Mouse (Mus musculus) bone marrow, adult 2 months (tissue): Measurements from ENCODE around the gene Nav2. TPM values are rescaled to one million over a fixed set of nuclear protein-coding genes. Genes with fewer than 3 reads are reported as not detected.
A peak's percentile ranks its signal among the peaks of the same experiment; 100 is the strongest.

Source experiments
- H3K27ac ChIP-seq: fragments of 200-500 bp; 2 replicates; pipeline ENCODE4 v1.5.1; 2012; ENCODE audit warnings: low read depth, mild to moderate bottlenecking, control low read depth, inconsistent platforms, low read length; ENCODE audit not compliant: control insufficient read depth, poor library complexity, insufficient read depth
- H3K4me1 ChIP-seq: fragments of 200-500 bp; 2 replicates; pipeline ENCODE4 v1.6.1; 2011; ENCODE audit warnings: low read length; ENCODE audit not compliant: control insufficient read depth, insufficient read depth
- H3K4me3 ChIP-seq: fragments of 200-500 bp; replicated peaks from 2 replicates; pipeline ENCODE3; 2011; ENCODE audit warnings: mild to moderate bottlenecking, low read depth, low read length, control low read depth; ENCODE audit not compliant: control insufficient read depth
- CTCF ChIP-seq: fragments of 200-500 bp; IDR thresholded peaks from 2 replicates; pipeline ENCODE4 v1.5.1; 2011; ENCODE audit warnings: low read length, control low read depth; ENCODE audit not compliant: control insufficient read depth, insufficient read depth
- POLR2A ChIP-seq: fragments of 200-500 bp; IDR thresholded peaks from 2 replicates; pipeline ENCODE4 v1.6.1; 2011; ENCODE audit warnings: low read depth, mild to moderate bottlenecking, control low read depth, low read length, borderline replicate concordance; ENCODE audit not compliant: control insufficient read depth
- WGBS: fragments of 180-500 bp; shearing (Covaris S2); methylation state at CpG from one replicate; pipeline ENCODE4 v1.1.7; 2018; 5-methylcytosine and 5-hydroxymethylcytosine counted together
- polyA plus RNA-seq: library from polyadenylated mRNA; stranded (reverse); fragments of >200 nt; gene quantifications from 2 replicates; pipeline ENCODE4 v1.2.4, GENCODE M21; 2011; ENCODE audit warnings: low replicate concordance; ENCODE audit not compliant: missing spikeins, insufficient read depth, insufficient read length

Nav2 gene
- polyA plus RNA-seq, 1 experiment, result 8.5 TPM

DNA sequence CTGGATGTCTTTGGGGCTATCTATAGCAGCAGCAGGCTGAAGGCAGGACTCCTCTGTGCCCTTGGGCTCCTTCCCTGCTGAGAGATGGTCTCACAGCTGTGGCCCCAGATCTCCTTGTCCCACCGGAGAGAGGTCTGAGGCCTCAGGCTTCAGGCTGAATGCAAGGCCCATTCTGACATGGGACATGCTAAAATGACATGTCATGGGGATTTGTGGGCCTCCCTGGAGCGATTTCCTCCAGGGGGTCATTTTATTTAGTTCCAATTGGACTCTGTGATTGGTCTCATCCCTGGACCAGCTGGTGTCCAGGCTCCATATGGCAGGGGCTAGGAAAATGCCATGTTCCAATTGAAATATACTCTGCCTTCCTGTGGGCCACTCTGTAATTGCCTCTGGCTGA is 197.0 kb downstream of the Nav2 start:
- Histone ChIP-seq H3K4me1 (no peaks in the 10 kb centered on the region), H3K27ac (no peak overlapping the region), H3K4me3 (no peak overlapping the region)
- TF ChIP-seq CTCF, result no peak
- no peak for TF ChIP-seq POLR2A
- WGBS, result 76% methylated on average over 2 of the region's 2 CpGs

DNA sequence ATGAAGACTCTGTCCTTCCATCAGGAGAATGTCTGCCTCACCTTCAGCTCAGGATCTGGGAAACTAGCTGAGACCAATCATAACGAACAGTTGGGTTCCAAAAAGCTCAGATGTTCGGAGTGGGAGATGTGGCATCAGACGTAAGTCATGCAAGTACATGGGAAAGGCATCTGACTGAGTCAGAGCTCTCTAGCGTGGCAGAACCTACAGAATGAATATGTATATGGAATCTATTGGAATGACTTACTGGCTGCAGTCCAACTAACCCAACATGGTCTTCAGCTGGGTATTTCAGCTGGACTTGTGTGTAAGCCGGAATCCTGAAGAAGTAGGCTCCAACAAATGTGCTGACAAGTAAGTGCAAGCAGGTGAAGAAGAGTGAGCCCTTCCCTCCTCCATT is 199.6 kb downstream of the Nav2 start:
- TF ChIP-seq POLR2A (no peak), CTCF (no peak)
- Histone ChIP-seq H3K4me3 (no peak overlapping the region), H3K27ac (no peak overlapping the region), H3K4me1 (no peaks in the 10 kb centered on the region)
- WGBS, result 80% methylated on average over 5 of the region's 5 CpGs

DNA sequence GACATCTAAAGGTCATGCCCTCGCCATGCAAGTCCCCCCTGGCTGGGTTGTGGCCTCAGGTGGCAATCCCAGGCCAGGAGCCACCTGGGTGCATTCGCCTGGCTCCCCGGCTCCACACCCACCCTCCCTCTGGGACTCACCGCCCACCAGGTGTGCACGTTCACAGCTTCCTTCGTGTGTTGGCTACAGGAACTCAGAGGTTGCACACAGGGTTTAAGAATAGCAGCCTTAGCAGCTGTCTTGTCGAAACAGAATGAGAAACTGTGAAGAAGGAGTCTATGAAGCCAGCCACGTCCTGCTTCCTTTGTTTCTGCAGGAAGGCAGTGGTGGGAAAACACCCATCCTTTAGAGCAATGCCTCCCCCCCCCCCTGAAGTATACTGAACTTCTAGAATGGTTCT is 210.5 kb downstream of the Nav2 start:
- Histone ChIP-seq H3K4me3 (no peak overlapping the region), H3K4me1 (no peaks in the 10 kb centered on the region), H3K27ac (no peak overlapping the region)
- 34% methylated on average over 8 of the region's 8 CpGs for WGBS
- TF ChIP-seq POLR2A (no peak), CTCF (no peak)

DNA sequence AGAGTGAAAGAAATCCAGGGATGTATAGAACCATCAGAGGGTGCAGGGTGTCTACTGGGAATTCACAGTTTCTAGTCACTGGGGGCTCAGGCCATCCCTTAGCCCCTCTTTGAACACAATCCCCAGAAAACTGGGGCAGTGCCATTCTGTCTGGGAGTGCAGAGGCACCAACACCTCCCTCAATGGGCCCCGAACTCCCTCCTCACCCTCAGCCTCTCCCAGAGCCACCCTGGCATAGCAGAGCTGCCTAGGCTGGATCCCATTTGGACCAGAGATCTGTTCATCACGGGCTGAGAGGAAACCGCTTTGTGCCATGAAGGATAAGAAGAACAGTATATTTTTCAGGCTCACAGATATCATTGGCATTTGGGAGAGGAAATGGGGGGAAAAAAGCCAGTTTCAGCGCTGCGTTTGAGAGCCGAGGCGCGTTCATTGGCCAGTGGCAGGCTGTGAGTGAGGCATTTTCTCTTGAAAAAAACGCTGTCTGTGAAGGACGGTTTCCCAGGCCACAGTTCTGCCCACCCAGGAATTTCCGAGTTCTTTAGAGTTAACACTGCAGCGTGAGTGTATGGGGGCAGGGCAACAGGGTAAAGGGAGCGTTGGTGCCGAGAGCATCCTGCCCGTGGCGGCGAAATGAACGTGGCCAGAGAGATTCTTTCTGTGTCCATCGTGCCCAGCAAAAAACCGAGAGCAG is 211.4 kb downstream of the Nav2 start:
- Histone ChIP-seq H3K27ac (no peak overlapping the region), H3K4me1 (no peaks in the 10 kb centered on the region), H3K4me3 (no peak overlapping the region)
- WGBS, result 29% methylated on average over 20 of the region's 20 CpGs
- no peak for TF ChIP-seq CTCF
- TF ChIP-seq POLR2A, result no peak

DNA sequence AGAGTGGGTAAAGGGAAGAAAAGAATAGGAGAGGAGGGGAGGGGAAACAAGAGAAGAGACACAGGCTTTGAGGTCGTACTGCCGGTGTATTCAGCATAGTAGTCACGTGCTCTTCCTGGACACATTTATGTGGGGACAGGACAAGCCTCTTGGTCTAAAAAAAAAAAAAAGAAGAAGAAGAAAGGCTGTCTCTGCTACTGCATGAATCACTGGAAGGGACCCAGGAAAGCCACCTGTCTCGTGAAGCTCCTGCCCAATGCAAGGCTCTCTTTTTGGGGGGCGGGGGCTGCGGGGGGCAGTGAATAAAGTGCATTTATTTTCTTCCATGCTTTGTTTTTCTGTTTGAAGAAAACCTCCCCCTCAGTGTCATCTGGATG is 212.0 kb downstream of the Nav2 start:
- no peaks in the 10 kb centered on the region for H3K4me1 ChIP-seq
- H3K27ac ChIP-seq, result no peak overlapping the region
- TF ChIP-seq POLR2A (no peak), CTCF (no peak)
- H3K4me3 ChIP-seq, result no peak overlapping the region
- WGBS, result 35% methylated on average over 6 of the region's 6 CpGs

DNA sequence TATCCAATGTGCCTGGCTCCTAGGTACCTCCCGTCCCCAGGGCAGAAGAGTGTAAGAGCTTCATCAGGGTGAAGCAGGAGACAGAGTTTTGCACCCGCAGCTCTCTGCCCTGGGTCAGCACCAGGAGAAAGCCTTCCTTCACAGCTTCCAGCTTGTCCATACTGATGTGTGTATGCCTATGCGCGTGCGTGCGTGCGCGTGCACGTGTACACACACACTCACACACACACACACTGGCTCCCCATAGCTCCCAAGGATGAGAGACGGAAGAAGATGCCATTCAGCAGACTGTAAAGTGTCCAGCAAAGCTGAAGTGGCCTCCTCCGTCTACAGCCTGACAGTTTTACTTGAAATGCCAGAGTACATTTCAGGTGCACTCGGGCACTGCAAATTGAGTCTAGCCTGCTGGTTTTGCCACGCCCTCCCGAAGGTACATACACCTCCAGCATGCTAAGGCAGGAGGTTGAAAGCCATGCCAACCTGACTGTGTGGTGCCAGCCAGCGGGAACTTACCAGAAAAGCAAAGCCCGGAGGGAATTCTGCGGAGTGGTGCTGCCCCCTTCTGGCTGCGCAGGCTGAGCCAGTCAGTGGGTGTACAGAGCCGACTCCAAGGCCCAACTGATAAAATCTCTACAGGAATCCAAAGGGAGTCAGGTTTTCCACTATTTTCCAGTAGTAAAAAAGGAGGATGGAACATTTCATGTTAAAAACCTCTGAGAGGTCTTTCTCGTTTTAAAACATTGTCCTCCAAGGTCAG is 212.6 kb downstream of the Nav2 start:
- Histone ChIP-seq H3K4me1 (no peaks in the 10 kb centered on the region), H3K27ac (no peak overlapping the region), H3K4me3 (no peak overlapping the region)
- 35% methylated on average over 20 of the region's 20 CpGs for WGBS
- TF ChIP-seq POLR2A (no peak), CTCF (peak; percentile 81)

DNA sequence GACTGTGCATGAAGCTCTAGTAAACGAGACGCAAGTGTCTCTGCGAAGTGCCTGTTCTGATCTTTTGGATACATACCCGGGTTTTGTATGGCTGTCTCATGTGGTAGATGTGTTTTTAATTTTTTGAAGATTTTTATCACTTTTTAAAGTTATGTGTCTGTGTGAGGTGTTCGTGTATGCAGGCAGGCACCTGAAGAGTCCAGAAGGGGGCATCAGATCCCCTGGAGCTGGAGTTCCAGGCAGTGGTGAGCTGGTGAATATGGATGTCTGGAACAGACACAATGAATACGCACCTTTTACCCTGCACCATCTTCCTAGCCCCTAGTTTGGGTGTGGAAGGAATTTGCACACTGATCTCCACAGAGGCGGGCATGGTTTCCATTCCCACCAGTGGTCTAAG is 214.0 kb downstream of the Nav2 start:
- whole genome bisulfite sequencing, result 72% methylated on average over 7 of the region's 7 CpGs
- Histone ChIP-seq H3K27ac (no peak overlapping the region), H3K4me3 (no peak overlapping the region), H3K4me1 (no peaks in the 10 kb centered on the region)
- TF ChIP-seq CTCF (no peak), POLR2A (no peak)

DNA sequence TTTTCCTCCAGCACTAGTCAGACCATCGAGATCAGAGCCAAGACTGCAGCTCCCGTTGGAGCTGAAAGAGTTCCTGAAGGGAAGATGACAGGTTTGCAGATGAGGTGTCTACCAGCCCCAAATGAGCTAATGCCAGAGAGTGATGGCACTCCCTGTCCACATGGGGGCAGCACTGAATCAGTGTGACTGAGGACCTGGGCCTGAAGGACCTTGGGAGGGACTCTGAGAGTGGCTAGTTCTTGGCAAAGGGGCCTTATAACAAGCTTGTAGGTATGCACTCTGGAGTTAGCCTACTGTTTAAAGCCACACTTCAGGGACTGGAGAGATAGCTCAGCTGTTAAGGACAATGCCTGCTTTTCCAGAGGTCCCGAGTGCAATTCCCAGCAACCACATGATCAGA is 217.0 kb downstream of the Nav2 start:
- peak; percentile 91 for TF ChIP-seq CTCF
- TF ChIP-seq POLR2A, result no peak
- H3K27ac ChIP-seq, result no peak overlapping the region
- no peak overlapping the region for H3K4me3 ChIP-seq
- no peaks in the 10 kb centered on the region for H3K4me1 ChIP-seq
- 39% methylated on average over 3 of the region's 3 CpGs for WGBS

DNA sequence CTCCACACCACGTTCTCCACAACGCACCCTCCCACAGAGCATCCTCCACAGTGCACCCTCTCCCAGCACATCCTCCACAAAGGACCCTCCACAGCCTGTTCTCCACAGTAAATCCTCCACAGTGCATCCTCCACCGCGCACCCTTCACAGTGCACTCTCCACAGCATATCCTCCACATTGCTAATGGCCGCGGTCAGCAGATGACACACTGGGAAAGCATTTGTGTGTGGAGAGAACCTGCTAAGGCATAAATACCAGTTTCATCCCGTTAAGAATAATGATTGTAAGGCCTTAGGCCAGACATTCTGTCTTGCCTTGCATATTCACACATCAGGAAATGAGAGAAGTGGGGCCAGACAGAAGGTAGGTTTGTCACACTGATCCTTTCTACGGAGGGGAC is 219.7 kb downstream of the Nav2 start:
- WGBS, result 76% methylated on average over 8 of the region's 8 CpGs
- no peak overlapping the region for H3K4me3 ChIP-seq
- H3K4me1 ChIP-seq, result no peaks in the 10 kb centered on the region
- TF ChIP-seq CTCF, result no peak
- TF ChIP-seq POLR2A, result no peak
- no peak overlapping the region for H3K27ac ChIP-seq
